Mouse (Mus musculus) midbrain, embryonic 15.5 days (tissue): ENCODE measurements around the gene Ptpn14. TPM values are rescaled to one million over a fixed set of nuclear protein-coding genes. Genes with fewer than 3 reads are reported as not detected.

ENCODE experiments used
- ATAC-seq: fragments of 200-750 bp; cut with Nextera tagmentation; replicated peaks from 2 replicates; pipeline ENCODE4 v1.8.0; 2017; ENCODE audit warnings: moderate TSS enrichment
- H3K27ac ChIP-seq: fragments of 300-500 bp; sonication (generic); 2 replicates; pipeline ENCODE4 v1.5.1; 2015; ENCODE audit warnings: mild to moderate bottlenecking, inconsistent platforms
- H3K27me3 ChIP-seq: fragments of 300-500 bp; sonication (generic); replicated peaks from 2 replicates; pipeline ENCODE4 v1.6.1; 2015; ENCODE audit warnings: inconsistent platforms
- H3K36me3 ChIP-seq: fragments of 300-500 bp; sonication (generic); replicated peaks from 2 replicates; pipeline ENCODE4 v1.6.1; 2015; ENCODE audit warnings: inconsistent platforms
- H3K4me1 ChIP-seq: fragments of 300-500 bp; sonication (generic); 2 replicates; pipeline ENCODE4 v1.6.1; 2015; ENCODE audit warnings: inconsistent platforms
- H3K4me2 ChIP-seq: fragments of 300-500 bp; sonication (generic); 2 replicates; pipeline ENCODE4 v1.6.1; 2015; ENCODE audit warnings: inconsistent platforms, mild to moderate bottlenecking, moderate library complexity
- H3K4me3 ChIP-seq: fragments of 300-500 bp; sonication (generic); 2 replicates; pipeline ENCODE4 v1.5.1; 2015; ENCODE audit warnings: mild to moderate bottlenecking, inconsistent platforms
- H3K9ac ChIP-seq: fragments of 300-500 bp; sonication (generic); 2 replicates; pipeline ENCODE4 v1.6.1; 2015; ENCODE audit warnings: mild to moderate bottlenecking, inconsistent platforms
- H3K9me3 ChIP-seq: fragments of 300-500 bp; sonication (generic); 2 replicates; pipeline ENCODE4 v1.6.1; 2016; ENCODE audit warnings: inconsistent platforms
- WGBS: fragments of 180-500 bp; shearing (Covaris S2); methylation state at CpG from one replicate; pipeline ENCODE4 v1.1.7; 2015; ENCODE audit warnings: mixed read lengths; 5-methylcytosine and 5-hydroxymethylcytosine counted together
- polyA plus RNA-seq: library from polyadenylated mRNA; unstranded; fragments of >200 nt; fragmentation: Nextera tagmentation; extraction: Ambion mirVana; gene quantifications from 2 replicates; pipeline ENCODE4 v1.2.1, GENCODE M21; 2015

The Ptpn14 gene
- polyA plus RNA-seq, 1 experiment from 2014 or later = 2.1 TPM

- WGBS = 14% methylated on average over 12 of the region's 12 CpGs
- Histone ChIP-seq H3K27ac (no peak overlapping the region), H3K4me2 (no peak overlapping the region; the same call in 1 of the 2 replicates), H3K27me3 (no peaks in the 10 kb centered on the region), H3K4me3 (no peak overlapping the region), H3K4me1 (peaks cover 10% of the 10 kb centered on the region), H3K9me3 (no peaks in the 10 kb centered on the region), H3K36me3 (no peaks in the 10 kb centered on the region), H3K9ac (no peak overlapping the region)
- no peak for ATAC-seq
These were observed 102.7 kb downstream of the Ptpn14 start for GRCm38 (mm10) chr1:189830797-189831232.

GRCm38 (mm10) chr1:189833351-189833750, 105.3 kb downstream of the Ptpn14 start:
- H3K36me3 ChIP-seq = no peaks in the 10 kb centered on the region
- no peak overlapping the region for H3K9ac ChIP-seq
- no peaks in the 10 kb centered on the region for H3K27me3 ChIP-seq
- H3K27ac ChIP-seq = no peak overlapping the region
- no peak overlapping the region for H3K4me2 ChIP-seq
- H3K9me3 ChIP-seq = no peaks in the 10 kb centered on the region
- 85% methylated on average over 7 of the region's 7 CpGs for WGBS
- H3K4me1 ChIP-seq = peaks cover 10% of the 10 kb centered on the region
- H3K4me3 ChIP-seq = no peak overlapping the region
- ATAC-seq = no peak

GRCm38 (mm10) chr1:189834166-189834565, 106.1 kb downstream of the Ptpn14 start:
- no peak for ATAC-seq
- no peaks in the 10 kb centered on the region for H3K27me3 ChIP-seq
- no peak overlapping the region for H3K4me3 ChIP-seq
- no peaks in the 10 kb centered on the region for H3K36me3 ChIP-seq
- no peaks in the 10 kb centered on the region for H3K9me3 ChIP-seq
- no peak overlapping the region for H3K9ac ChIP-seq
- no peak overlapping the region for H3K27ac ChIP-seq
- H3K4me1 ChIP-seq = peaks cover 10% of the 10 kb centered on the region
- 46% methylated on average over 13 of the region's 13 CpGs for WGBS
- no peak overlapping the region for H3K4me2 ChIP-seq

GRCm38 (mm10) chr1:189846319-189846718, 118.3 kb downstream of the Ptpn14 start:
- no peak for ATAC-seq
- H3K4me3 ChIP-seq = no peak overlapping the region
- H3K27ac ChIP-seq = no peak overlapping the region
- 92% methylated on average over 2 of the region's 2 CpGs for WGBS
- no peak overlapping the region for H3K4me2 ChIP-seq
- H3K36me3 ChIP-seq = no peaks in the 10 kb centered on the region
- H3K9me3 ChIP-seq = no peaks in the 10 kb centered on the region
- H3K27me3 ChIP-seq = no peaks in the 10 kb centered on the region
- no peaks in the 10 kb centered on the region for H3K4me1 ChIP-seq
- no peak overlapping the region for H3K9ac ChIP-seq

DNA sequence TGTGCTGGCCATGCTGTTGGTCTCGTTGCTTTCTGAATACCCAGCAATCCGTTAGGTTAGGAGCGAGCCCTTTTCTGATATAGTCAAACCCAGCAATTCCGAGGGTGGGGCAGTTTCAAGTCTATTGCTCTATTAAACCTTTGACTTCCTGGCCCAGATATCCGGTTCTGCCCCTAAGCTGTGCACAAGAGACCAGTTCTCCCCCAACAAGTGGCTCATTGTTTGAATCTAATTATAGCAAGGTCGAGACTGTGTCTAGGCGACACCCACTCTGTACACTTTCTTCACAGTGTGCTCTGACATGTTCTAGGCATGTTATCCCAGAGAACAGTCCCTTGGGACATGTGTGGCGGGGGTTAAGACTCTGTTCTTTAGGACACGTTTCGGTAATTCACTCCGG, 121.5 kb downstream of the Ptpn14 start:
- H3K4me3 ChIP-seq = no peak overlapping the region
- no peaks in the 10 kb centered on the region for H3K27me3 ChIP-seq
- H3K27ac ChIP-seq = no peak overlapping the region
- H3K4me1 ChIP-seq = no peaks in the 10 kb centered on the region
- H3K9ac ChIP-seq = no peak overlapping the region
- H3K4me2 ChIP-seq = no peak overlapping the region
- H3K9me3 ChIP-seq = no peaks in the 10 kb centered on the region
- H3K36me3 ChIP-seq = no peaks in the 10 kb centered on the region
- ATAC-seq = no peak
- 84% methylated on average over 11 of the region's 11 CpGs for WGBS

DNA sequence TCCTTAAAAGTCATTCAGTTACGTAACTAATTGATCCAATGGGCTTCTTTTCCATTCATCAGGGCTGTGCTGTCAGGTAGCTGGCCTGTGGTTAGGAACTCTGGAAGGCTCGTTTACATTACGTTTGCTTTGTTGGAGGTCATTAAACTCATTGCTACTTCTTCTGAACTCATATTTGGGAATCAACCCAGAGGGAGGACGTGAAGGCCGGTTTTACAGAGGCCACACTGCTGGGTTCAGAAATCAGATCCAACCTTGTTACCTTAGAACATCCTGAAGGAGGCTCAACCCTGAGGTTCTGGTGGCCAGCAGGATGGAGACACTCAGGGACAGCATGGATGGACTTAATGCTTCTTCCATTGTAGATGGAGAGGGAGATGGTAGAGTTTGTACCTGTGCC, 124.0 kb downstream of the Ptpn14 start:
- H3K36me3 ChIP-seq = no peaks in the 10 kb centered on the region
- H3K9ac ChIP-seq = no peak overlapping the region
- no peaks in the 10 kb centered on the region for H3K27me3 ChIP-seq
- H3K9me3 ChIP-seq = no peaks in the 10 kb centered on the region
- no peak overlapping the region for H3K27ac ChIP-seq
- 91% methylated on average over 5 of the region's 5 CpGs for WGBS
- no peak overlapping the region for H3K4me3 ChIP-seq
- H3K4me2 ChIP-seq = no peak overlapping the region
- H3K4me1 ChIP-seq = no peaks in the 10 kb centered on the region
- ATAC-seq = no peak

DNA sequence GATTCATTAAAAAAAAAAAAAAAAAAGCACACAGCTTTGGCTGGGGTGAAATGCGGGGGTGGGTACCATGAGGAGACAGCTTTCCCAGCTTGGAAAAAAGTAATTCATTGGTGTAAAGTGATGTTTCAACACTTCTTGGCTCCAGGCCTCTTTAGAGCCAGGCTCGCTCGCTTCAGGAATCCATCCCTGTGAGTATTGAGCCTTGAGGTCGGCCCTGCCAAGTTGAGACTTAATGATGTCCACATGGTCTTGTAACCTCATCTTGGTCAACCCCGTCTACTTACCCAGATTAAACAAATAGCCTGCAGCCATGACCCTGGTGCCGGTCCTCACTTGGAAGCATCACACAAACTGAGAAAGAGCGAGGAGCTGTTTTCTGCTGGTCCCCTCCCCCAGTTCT, 124.4 kb downstream of the Ptpn14 start:
- Histone ChIP-seq H3K36me3 (no peaks in the 10 kb centered on the region), H3K4me3 (no peak overlapping the region), H3K4me2 (no peak overlapping the region), H3K9me3 (no peaks in the 10 kb centered on the region), H3K9ac (no peak overlapping the region), H3K27me3 (no peaks in the 10 kb centered on the region), H3K4me1 (no peaks in the 10 kb centered on the region), H3K27ac (no peak overlapping the region)
- WGBS = 94% methylated on average over 7 of the region's 7 CpGs
- ATAC-seq = no peak

- 87% methylated on average over 13 of the region's 13 CpGs for WGBS
- ATAC-seq = no peak
- Histone ChIP-seq H3K4me2 (no peak overlapping the region), H3K9me3 (no peaks in the 10 kb centered on the region), H3K27ac (no peak overlapping the region), H3K9ac (no peak overlapping the region), H3K27me3 (no peaks in the 10 kb centered on the region), H3K4me3 (no peak overlapping the region), H3K36me3 (no peaks in the 10 kb centered on the region), H3K4me1 (no peaks in the 10 kb centered on the region)
These were observed 126.6 kb downstream of the Ptpn14 start for GRCm38 (mm10) chr1:189854646-189855045.

DNA sequence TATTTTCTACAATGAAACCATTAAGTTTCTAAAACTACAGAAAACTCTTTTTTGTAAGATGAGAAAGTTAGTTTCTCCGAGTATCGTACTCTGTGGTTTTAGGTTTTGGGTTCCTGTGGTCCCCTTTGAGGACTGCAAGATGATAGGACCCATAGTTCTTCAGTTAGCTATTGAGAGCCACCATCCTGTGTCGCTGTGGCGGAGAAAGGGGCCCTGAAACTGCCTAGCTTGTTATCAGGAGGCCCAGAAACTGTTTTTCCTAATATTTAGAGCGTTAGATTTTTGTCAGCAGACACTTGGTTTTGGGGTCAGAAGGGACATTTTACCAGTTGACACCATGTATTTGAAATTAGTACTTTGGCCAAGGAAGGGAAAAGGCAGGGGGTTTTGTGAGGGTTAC, 127.7 kb downstream of the Ptpn14 start:
- H3K4me3 ChIP-seq = no peak overlapping the region
- H3K4me2 ChIP-seq = no peak overlapping the region
- WGBS = 97% methylated on average over 5 of the region's 5 CpGs
- H3K9ac ChIP-seq = no peak overlapping the region
- no peak for ATAC-seq
- no peaks in the 10 kb centered on the region for H3K36me3 ChIP-seq
- H3K4me1 ChIP-seq = no peaks in the 10 kb centered on the region; the same call in 1 of the 2 replicates
- H3K27ac ChIP-seq = no peak overlapping the region
- no peaks in the 10 kb centered on the region for H3K9me3 ChIP-seq
- H3K27me3 ChIP-seq = no peaks in the 10 kb centered on the region

- Histone ChIP-seq H3K4me1 (peaks cover 3% of the 10 kb centered on the region; the same call in 1 of the 2 replicates), H3K4me2 (no peak overlapping the region), H3K27me3 (no peaks in the 10 kb centered on the region), H3K9ac (no peak overlapping the region), H3K9me3 (no peaks in the 10 kb centered on the region), H3K36me3 (no peaks in the 10 kb centered on the region), H3K4me3 (no peak overlapping the region), H3K27ac (no peak overlapping the region)
- WGBS = 54% methylated on average over 6 of the region's 6 CpGs
- ATAC-seq = no peak
These were observed 130.3 kb downstream of the Ptpn14 start for GRCm38 (mm10) chr1:189858377-189858776.

DNA sequence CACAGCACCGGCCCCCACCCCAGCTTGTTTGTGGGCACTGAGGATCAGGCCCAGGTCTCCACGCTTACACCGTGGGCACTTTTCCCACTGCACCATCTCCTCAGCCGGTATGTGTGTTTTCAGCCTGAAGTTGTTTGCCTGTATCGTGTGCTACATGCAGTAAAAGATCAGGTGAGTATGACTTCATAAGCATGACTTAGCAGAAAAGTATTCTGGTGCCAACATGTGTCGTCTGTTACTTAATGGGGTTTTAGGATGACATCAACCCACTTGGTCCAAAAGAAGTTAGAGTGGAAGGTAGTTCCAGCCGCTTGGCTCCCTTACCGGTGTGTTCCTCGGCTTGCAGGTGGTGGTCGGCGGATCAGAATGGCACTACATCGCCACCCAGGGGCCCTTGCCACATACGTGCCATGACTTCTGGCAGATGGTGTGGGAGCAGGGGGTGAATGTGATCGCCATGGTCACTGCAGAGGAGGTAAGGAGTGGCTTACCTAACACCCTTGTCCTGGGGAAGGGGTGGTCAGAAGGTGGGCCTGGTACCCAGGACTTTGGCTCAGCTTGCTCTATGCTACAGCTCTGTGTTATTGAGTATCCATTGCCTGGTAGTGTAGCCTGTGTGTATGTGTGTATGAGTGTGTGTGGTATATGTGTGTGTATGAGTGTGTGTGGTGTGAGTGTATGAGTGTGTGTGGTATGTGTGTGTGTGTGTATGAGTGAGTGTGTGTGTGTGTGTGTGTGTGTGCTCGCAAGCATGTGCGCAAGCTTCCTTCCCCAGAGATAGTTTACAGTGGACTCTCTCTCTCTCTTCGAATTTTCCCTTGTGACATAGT, 132.3 kb downstream of the Ptpn14 start:
- Histone ChIP-seq H3K9ac (no peak overlapping the region), H3K27ac (no peak overlapping the region), H3K4me3 (no peak overlapping the region), H3K27me3 (no peaks in the 10 kb centered on the region), H3K4me1 (peaks cover 14% of the 10 kb centered on the region), H3K9me3 (no peaks in the 10 kb centered on the region), H3K36me3 (no peaks in the 10 kb centered on the region), H3K4me2 (no peak overlapping the region)
- 91% methylated on average over 17 of the region's 17 CpGs for WGBS
- ATAC-seq = no peak

GRCm38 (mm10) chr1:189860942-189861315, 132.9 kb downstream of the Ptpn14 start:
- Histone ChIP-seq H3K27ac (no peak overlapping the region), H3K4me1 (peaks cover 16% of the 10 kb centered on the region), H3K9ac (no peak overlapping the region), H3K27me3 (no peaks in the 10 kb centered on the region), H3K36me3 (no peaks in the 10 kb centered on the region), H3K9me3 (no peaks in the 10 kb centered on the region), H3K4me3 (no peak overlapping the region), H3K4me2 (no peak overlapping the region)
- WGBS = 67% methylated on average over 12 of the region's 12 CpGs
- ATAC-seq = no peak

GRCm38 (mm10) chr1:189863727-189864126, 135.7 kb downstream of the Ptpn14 start:
- Histone ChIP-seq H3K9me3 (no peaks in the 10 kb centered on the region), H3K4me1 (peaks cover 20% of the 10 kb centered on the region), H3K4me3 (no peak overlapping the region), H3K4me2 (no peak overlapping the region), H3K27ac (no peak overlapping the region), H3K36me3 (no peaks in the 10 kb centered on the region), H3K27me3 (no peaks in the 10 kb centered on the region), H3K9ac (no peak overlapping the region)
- ATAC-seq = no peak
- 94% methylated on average over 3 of the region's 3 CpGs for WGBS
